Mouse (Mus musculus): Measurements from ENCODE around the gene Sarnp. TPM values are rescaled to one million over a fixed set of nuclear protein-coding genes. Genes with fewer than 3 reads are reported as not detected.

The Sarnp gene
- polyA plus RNA-seq, 1 experiment from 2014 or later = 152 TPM

Other genes with a start within 250 kb of the Sarnp start
- 0.26 and 0.47 TPM in 2 replicates for gene Erbb3, start 227.7 kb upstream of the Sarnp start, polyA plus RNA-seq (2014; fragmentation: Nextera tagmentation; extraction: Ambion mirVana)
- 529 and 586 TPM in 2 replicates for gene Rps26, start 190.6 kb upstream of the Sarnp start, polyA plus RNA-seq (2014; fragmentation: Nextera tagmentation; extraction: Ambion mirVana)
- gene Ikzf4, start 171.3 kb upstream of the Sarnp start, polyA plus RNA-seq (2014; fragmentation: Nextera tagmentation; extraction: Ambion mirVana) = 21.2 and 23.6 TPM in 2 replicates
- gene Suox, start 143.3 kb upstream of the Sarnp start, polyA plus RNA-seq (2014; fragmentation: Nextera tagmentation; extraction: Ambion mirVana) = 10.3 and 10.4 TPM in 2 replicates
- 80.4 and 100 TPM in 2 replicates for gene Rab5b, start 121.1 kb upstream of the Sarnp start, polyA plus RNA-seq (2014; fragmentation: Nextera tagmentation; extraction: Ambion mirVana)
- 0.22 and 0.38 TPM in 2 replicates for gene Pmel, start 113.1 kb upstream of the Sarnp start, polyA plus RNA-seq (2014; fragmentation: Nextera tagmentation; extraction: Ambion mirVana)
- 13.2 and 24.2 TPM in 2 replicates for gene Cdk2, start 112.3 kb upstream of the Sarnp start, polyA plus RNA-seq (2014; fragmentation: Nextera tagmentation; extraction: Ambion mirVana)
- gene Dgka, start 72.5 kb upstream of the Sarnp start, polyA plus RNA-seq (2014; fragmentation: Nextera tagmentation; extraction: Ambion mirVana) = 5.7 and 6.2 TPM in 2 replicates
- gene Pym1, start 69.4 kb upstream of the Sarnp start, polyA plus RNA-seq (2014; fragmentation: Nextera tagmentation; extraction: Ambion mirVana) = 46.7 and 60.0 TPM in 2 replicates
- 0.22 and 0.41 TPM in 2 replicates for gene Mmp19, start 26.4 kb upstream of the Sarnp start, polyA plus RNA-seq (2014; fragmentation: Nextera tagmentation; extraction: Ambion mirVana)
- 38.6 and 42.7 TPM in 2 replicates for gene Dnajc14, start 13.3 kb upstream of the Sarnp start, polyA plus RNA-seq (2014; fragmentation: Nextera tagmentation; extraction: Ambion mirVana)
- 11.7 and 13.1 TPM in 2 replicates for gene Tmem198b, start 13.0 kb upstream of the Sarnp start, polyA plus RNA-seq (2014; fragmentation: Nextera tagmentation; extraction: Ambion mirVana)
- 23.4 and 24.8 TPM in 2 replicates for gene Ormdl2, start 4.3 kb downstream of the Sarnp start, polyA plus RNA-seq (2014; fragmentation: Nextera tagmentation; extraction: Ambion mirVana)
- gene Gdf11, start 74.4 kb downstream of the Sarnp start, polyA plus RNA-seq (2014; fragmentation: Nextera tagmentation; extraction: Ambion mirVana) = 7.9 and 9.6 TPM in 2 replicates
- gene Cd63, start 83.7 kb downstream of the Sarnp start, polyA plus RNA-seq (2014; fragmentation: Nextera tagmentation; extraction: Ambion mirVana) = 120 and 138 TPM in 2 replicates
- 11.6 and 15.2 TPM in 2 replicates for gene Rdh5, start 105.6 kb downstream of the Sarnp start, polyA plus RNA-seq (2014; fragmentation: Nextera tagmentation; extraction: Ambion mirVana)
- 249 and 282 TPM in 2 replicates for gene Bloc1s1, start 106.7 kb downstream of the Sarnp start, polyA plus RNA-seq (2014; fragmentation: Nextera tagmentation; extraction: Ambion mirVana)
- 3.4 and 4.9 TPM in 2 replicates for gene Itga7, start 116.5 kb downstream of the Sarnp start, polyA plus RNA-seq (2014; fragmentation: Nextera tagmentation; extraction: Ambion mirVana)
- not detected in 2 replicates for gene Mettl7b, start 143.7 kb downstream of the Sarnp start, polyA plus RNA-seq (2014; fragmentation: Nextera tagmentation; extraction: Ambion mirVana)
- gene Olfr9, start 172.1 kb downstream of the Sarnp start, polyA plus RNA-seq (2014; fragmentation: Nextera tagmentation; extraction: Ambion mirVana) = not detected in 2 replicates
- gene Olfr763, start 193.5 kb downstream of the Sarnp start, polyA plus RNA-seq (2014; fragmentation: Nextera tagmentation; extraction: Ambion mirVana) = not detected in 2 replicates
- not detected in 2 replicates for gene Olfr764-ps1, start 222.6 kb downstream of the Sarnp start, polyA plus RNA-seq (2014; fragmentation: Nextera tagmentation; extraction: Ambion mirVana)
- not detected in 2 replicates for gene Olfr765, start 232.7 kb downstream of the Sarnp start, polyA plus RNA-seq (2014; fragmentation: Nextera tagmentation; extraction: Ambion mirVana)